Mouse (Mus musculus) small intestine, adult 2 months (tissue): ENCODE measurements around the gene Rundc3a. TPM values are rescaled to one million over a fixed set of nuclear protein-coding genes. Genes with fewer than 3 reads are reported as not detected.
"Not testable (repeated sequence)": the region's sequence is repeated elsewhere in the genome, so short reads cannot be mapped to it uniquely, and the experiment has no call there.

Source experiments
- H3K27ac ChIP-seq: fragments of 200-500 bp; 2 replicates; pipeline ENCODE4 v1.5.1; 2012; ENCODE audit warnings: low read depth, low read length, control low read depth, inconsistent platforms; ENCODE audit not compliant: insufficient read depth
- H3K27me3 ChIP-seq: fragments of 200-500 bp; 2 replicates; pipeline ENCODE4 v1.6.1; 2012; ENCODE audit warnings: mild to moderate bottlenecking, moderate library complexity, low read length, inconsistent platforms; ENCODE audit not compliant: control insufficient read depth, insufficient read depth
- H3K36me3 ChIP-seq: fragments of 200-500 bp; 2 replicates; pipeline ENCODE4 v1.6.1; 2012; ENCODE audit warnings: mild to moderate bottlenecking, low read length, control low read depth, inconsistent platforms; ENCODE audit not compliant: control insufficient read depth, insufficient read depth
- H3K4me1 ChIP-seq: fragments of 200-500 bp; 2 replicates; pipeline ENCODE4 v1.6.1; 2012; ENCODE audit warnings: low read length, inconsistent platforms, mixed read lengths; ENCODE audit not compliant: control insufficient read depth, insufficient read depth, insufficient read length
- H3K4me3 ChIP-seq: fragments of 200-500 bp; 2 replicates; pipeline ENCODE4 v1.5.1; 2012; ENCODE audit warnings: low read depth, mild to moderate bottlenecking, control low read depth, inconsistent platforms, low read length, moderate library complexity
- CTCF ChIP-seq: fragments of 200-500 bp; IDR thresholded peaks from 2 replicates; pipeline ENCODE4 v1.5.1; 2012; ENCODE audit warnings: low read depth, mild to moderate bottlenecking, control low read depth, inconsistent platforms, low read length, moderate library complexity, mixed read lengths; ENCODE audit not compliant: insufficient replicate concordance, insufficient read length; ENCODE audit errors: extremely low read depth
- POLR2A ChIP-seq: fragments of 200-500 bp; IDR thresholded peaks from 2 replicates; pipeline ENCODE4 v1.6.1; 2012; ENCODE audit warnings: low read depth, mild to moderate bottlenecking, control low read depth, inconsistent platforms, low read length, moderate library complexity
- WGBS: fragments of 180-500 bp; shearing (Covaris S2); methylation state at CpG from one replicate; pipeline ENCODE4 v1.1.7; 2018; 5-methylcytosine and 5-hydroxymethylcytosine counted together
- polyA plus RNA-seq: library from polyadenylated mRNA; depleted of rRNA; stranded (reverse); fragments of >200 nt; gene quantifications from 2 replicates; pipeline ENCODE4 v1.2.3, GENCODE M21; 2012

The Rundc3a gene
- polyA plus RNA-seq, 1 experiment: 6.5 TPM

GRCm38 (mm10) chr11:102406900-102407833 lies 14.0 kb downstream of the Rundc3a start:
- Histone ChIP-seq H3K4me1 (peaks cover 9% of the 10 kb centered on the region), H3K27ac (peak overlapping the region; percentile 83), H3K4me3 (peak overlapping the region; percentile 90), H3K36me3 (peaks cover 27% of the 10 kb centered on the region), H3K27me3 (no peaks in the 10 kb centered on the region)
- peak; percentile 83; the same call in 1 of the 2 replicates for TF ChIP-seq POLR2A
- TF ChIP-seq CTCF: no peak
- WGBS: under 1% methylated on average over 84 of the region's 85 CpGs

DNA sequence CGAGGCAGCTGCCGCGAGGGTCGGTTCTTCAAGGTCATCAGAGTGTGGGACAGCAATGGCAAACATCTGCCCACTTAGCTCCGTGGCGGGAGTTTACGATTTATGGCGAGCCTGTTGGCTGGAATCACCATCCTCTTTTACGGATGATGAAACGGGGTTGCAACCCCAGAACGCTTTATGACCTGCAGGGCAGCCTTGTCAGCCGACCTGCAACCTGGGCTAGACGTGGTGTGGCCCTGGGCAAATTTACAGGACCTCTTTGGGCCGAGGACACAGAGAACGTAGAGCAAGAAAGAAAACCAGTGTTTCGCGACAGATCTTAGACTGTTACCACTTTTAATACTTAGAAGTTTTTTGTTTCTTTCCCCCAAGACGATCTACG lies 14.6 kb downstream of the Rundc3a start, which contains the start of gene Slc25a39:
Gene Slc25a39 (minus strand): TSS at position 113 of the 382 bp plus-strand sequence.
- under 1% methylated on average over 19 of the region's 19 CpGs for WGBS
- H3K27ac ChIP-seq: peak within 1 kb of the TSS; percentile 83
- peaks cover 21% of the 10 kb centered on the region for H3K36me3 ChIP-seq
- H3K4me3 ChIP-seq: peak within 1 kb of the TSS; percentile 90
- H3K27me3 ChIP-seq: no peaks in the 10 kb centered on the region
- TF ChIP-seq POLR2A: no peak
- no peak for TF ChIP-seq CTCF
- peaks cover 9% of the 10 kb centered on the region for H3K4me1 ChIP-seq

GRCm38 (mm10) chr11:102408344-102408876 lies 15.2 kb downstream of the Rundc3a start:
- H3K27ac ChIP-seq: peak overlapping the region; percentile 83
- H3K27me3 ChIP-seq: no peaks in the 10 kb centered on the region
- peak overlapping the region; percentile 90 for H3K4me3 ChIP-seq
- WGBS: under 1% methylated on average over 32 of the region's 32 CpGs
- peaks cover 9% of the 10 kb centered on the region for H3K4me1 ChIP-seq
- peaks cover 15% of the 10 kb centered on the region for H3K36me3 ChIP-seq
- TF ChIP-seq POLR2A (peak; percentile 59), CTCF (no peak)

GRCm38 (mm10) chr11:102408888-102409794 lies 15.9 kb downstream of the Rundc3a start:
- no peak for TF ChIP-seq CTCF
- TF ChIP-seq POLR2A: no peak
- H3K4me1 ChIP-seq: peaks cover 9% of the 10 kb centered on the region; the same call in 1 of the 2 replicates
- peak overlapping the region; percentile 50 for H3K4me3 ChIP-seq
- H3K27me3 ChIP-seq: no peaks in the 10 kb centered on the region
- peak overlapping the region; percentile 75 for H3K27ac ChIP-seq
- WGBS: 24% methylated on average over 15 of the region's 15 CpGs
- H3K36me3 ChIP-seq: peaks cover 8% of the 10 kb centered on the region

DNA sequence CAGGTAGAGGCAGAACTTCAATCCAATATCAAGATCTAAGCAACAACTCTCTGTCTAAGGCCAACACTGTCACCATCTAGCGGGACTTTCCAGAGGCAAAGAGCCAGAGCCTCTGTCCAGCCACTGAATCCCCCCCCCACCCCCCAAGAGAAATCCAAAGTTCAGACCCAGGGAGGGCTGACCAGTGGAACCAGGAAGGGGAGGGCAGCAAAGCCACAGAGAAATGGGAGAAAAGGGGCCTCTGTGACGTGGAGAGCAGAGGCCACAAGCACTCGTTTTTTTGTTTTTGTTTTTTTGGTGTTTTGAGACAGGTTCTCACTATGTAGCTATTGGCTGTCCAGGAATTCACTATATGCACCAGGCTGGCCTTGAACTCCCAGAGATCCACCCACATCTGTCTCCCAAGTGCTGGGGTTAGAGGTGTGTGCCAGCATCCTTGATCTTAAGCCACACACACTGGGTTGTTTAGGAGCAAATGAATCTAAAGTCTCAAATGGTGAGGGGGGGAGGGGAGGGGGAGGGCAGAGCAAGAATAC lies 16.7 kb downstream of the Rundc3a start:
- peaks cover 2% of the 10 kb centered on the region; the same call in 1 of the 2 replicates for H3K36me3 ChIP-seq
- no peak overlapping the region for H3K27ac ChIP-seq
- 0 out of 2 replicates have a peak, but pooled peaks cover 3% of the 10 kb centered on the region for H3K4me1 ChIP-seq
- no peaks in the 10 kb centered on the region for H3K27me3 ChIP-seq
- TF ChIP-seq CTCF: no peak
- WGBS: 82% methylated on average over 3 of the region's 3 CpGs
- H3K4me3 ChIP-seq: no peak overlapping the region

DNA sequence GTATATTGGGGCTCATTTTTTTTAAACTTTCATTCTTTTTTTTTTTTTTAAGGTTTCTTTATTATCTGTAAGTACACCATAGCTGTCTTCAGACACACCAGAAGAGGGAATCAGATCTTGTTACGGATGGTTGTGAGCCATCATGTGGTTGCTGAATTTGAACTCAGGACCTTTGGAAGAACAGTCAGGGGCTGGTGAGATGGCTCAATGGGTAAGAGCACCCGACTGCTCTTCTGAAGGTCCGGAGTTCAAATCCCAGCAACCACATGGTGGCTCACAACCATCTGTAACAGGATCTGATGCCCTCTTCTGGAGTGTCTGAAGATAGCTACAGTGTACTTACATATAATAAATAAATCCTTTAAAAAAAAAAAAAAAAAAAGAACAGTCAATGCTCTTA lies 17.1 kb downstream of the Rundc3a start:
- H3K36me3 ChIP-seq, H3K27me3 ChIP-seq, H3K27ac ChIP-seq, H3K4me3 ChIP-seq, H3K4me1 ChIP-seq: not testable (repeated sequence)
- 81% methylated on average over 3 of the region's 3 CpGs for WGBS
